Mouse (Mus musculus) liver, adult 2 months (tissue): ENCODE data around the gene Foxo6. TPM values are rescaled to one million over a fixed set of nuclear protein-coding genes. Genes with fewer than 3 reads are reported as not detected.

Experiments used
- DNase-seq: peaks from one replicate; pipeline ENCODE4 v3.0.0-alpha.2; 2011; ENCODE audit warnings: low read depth, low spot score; ENCODE audit errors: extremely low read depth
- H3K27ac ChIP-seq: fragments of 200-500 bp; replicated peaks from 2 replicates; pipeline ENCODE4 v1.5.1; 2012; ENCODE audit warnings: low read depth, mild to moderate bottlenecking, control low read depth, inconsistent platforms, low read length; ENCODE audit not compliant: insufficient read depth
- H3K27me3 ChIP-seq: fragments of 200-500 bp; 2 replicates; pipeline ENCODE4 v1.6.1; 2012; ENCODE audit warnings: mild to moderate bottlenecking, moderate library complexity, low read length, inconsistent platforms; ENCODE audit not compliant: control insufficient read depth, insufficient read depth
- H3K36me3 ChIP-seq: fragments of 200-500 bp; 2 replicates; pipeline ENCODE4 v1.6.1; 2012; ENCODE audit warnings: low read length, inconsistent platforms; ENCODE audit not compliant: control insufficient read depth, insufficient read depth
- H3K4me1 ChIP-seq: fragments of 200-500 bp; 2 replicates; pipeline ENCODE4 v1.6.1; 2011; ENCODE audit warnings: low read length; ENCODE audit not compliant: control insufficient read depth, insufficient read depth
- H3K4me3 ChIP-seq: fragments of 200-500 bp; 2 replicates; pipeline ENCODE4 v1.5.1; 2011; ENCODE audit warnings: low read depth, mild to moderate bottlenecking, control low read depth, low read length, moderate library complexity; ENCODE audit not compliant: insufficient read depth
- H3K79me2 ChIP-seq: fragments of 200-500 bp; 2 replicates; pipeline ENCODE4 v1.6.1; 2012; ENCODE audit warnings: inconsistent platforms, mild to moderate bottlenecking, low read length, moderate library complexity; ENCODE audit not compliant: control insufficient read depth, insufficient read depth
- H3K9ac ChIP-seq: fragments of 200-500 bp; 2 replicates; pipeline ENCODE4 v1.6.1; 2012; ENCODE audit warnings: low read depth, mild to moderate bottlenecking, control low read depth, inconsistent platforms, low read length
- CTCF ChIP-seq: fragments of 200-500 bp; IDR thresholded peaks from 2 replicates; pipeline ENCODE4 v1.5.1; 2011; ENCODE audit warnings: low read depth, low read length, control low read depth
- POLR2A ChIP-seq: fragments of 200-500 bp; IDR thresholded peaks from 2 replicates; pipeline ENCODE4 v1.6.1; 2011; ENCODE audit warnings: low read length, control low read depth; ENCODE audit not compliant: insufficient read depth; ENCODE audit errors: extremely low read depth
- WGBS: fragments of 180-500 bp; shearing (Covaris S2); methylation state at CpG from one replicate; pipeline ENCODE4 v1.1.7; 2018; 5-methylcytosine and 5-hydroxymethylcytosine counted together
- polyA plus RNA-seq: library from polyadenylated mRNA; depleted of rRNA; stranded (reverse); fragments of >200 nt; gene quantifications from 2 replicates; pipeline ENCODE4 v1.2.3, GENCODE M21; 2012
- total RNA-seq: library from RNA; depleted of rRNA; stranded (reverse); fragments of >200 nt; gene quantifications from 2 replicates; pipeline ENCODE4 v1.2.3, GENCODE M21; 2014

Gene Foxo6
- total and polyA plus RNA-seq, 2 experiments, result 0.07 TPM; not detected in 1

- Histone ChIP-seq H3K27me3 (no peaks in the 10 kb centered on the region), H3K36me3 (no peaks in the 10 kb centered on the region), H3K4me1 (no peaks in the 10 kb centered on the region), H3K27ac (no peak overlapping the region), H3K4me3 (no peak overlapping the region), H3K9ac (no peak overlapping the region), H3K79me2 (no peaks in the 10 kb centered on the region)
- TF ChIP-seq POLR2A, result no peak
- no peak for TF ChIP-seq CTCF
- 82% methylated on average over 4 of the region's 4 CpGs for WGBS
- DNase-seq, result no peak
Measured at GRCm38 (mm10) chr4:120316716-120317115, 29.6 kb upstream of the Foxo6 start.

GRCm38 (mm10) chr4:120314571-120314970 lies 27.4 kb upstream of the Foxo6 start:
- Histone ChIP-seq H3K36me3 (no peaks in the 10 kb centered on the region), H3K9ac (no peak overlapping the region), H3K27me3 (no peaks in the 10 kb centered on the region), H3K27ac (no peak overlapping the region), H3K4me1 (no peaks in the 10 kb centered on the region), H3K79me2 (no peaks in the 10 kb centered on the region), H3K4me3 (no peak overlapping the region)
- TF ChIP-seq POLR2A, result no peak
- TF ChIP-seq CTCF, result no peak
- 34% methylated on average over 3 of the region's 3 CpGs for WGBS
- no peak for DNase-seq

DNA sequence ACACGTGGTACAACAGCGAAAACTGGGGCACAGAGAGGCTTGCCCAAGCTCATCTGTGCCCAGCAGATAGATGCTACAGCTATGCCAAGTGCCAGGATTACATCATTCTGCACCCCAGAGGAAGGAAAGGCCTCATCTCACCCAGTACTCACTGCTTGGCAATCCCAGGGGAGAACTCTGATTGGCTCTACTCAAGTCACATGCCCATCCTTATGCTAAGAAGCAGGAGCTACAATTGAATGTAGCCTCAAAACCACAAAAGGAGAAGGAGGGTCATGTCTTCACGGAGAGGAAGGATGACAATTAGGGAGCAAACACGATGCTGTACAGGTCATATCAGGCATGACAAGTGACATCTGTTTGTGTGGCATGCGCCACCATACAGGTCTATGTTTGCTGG lies 26.2 kb upstream of the Foxo6 start:
- no peaks in the 10 kb centered on the region for H3K36me3 ChIP-seq
- no peak overlapping the region for H3K27ac ChIP-seq
- no peaks in the 10 kb centered on the region for H3K4me1 ChIP-seq
- H3K4me3 ChIP-seq, result no peak overlapping the region
- 75% methylated on average over 5 of the region's 5 CpGs for WGBS
- no peaks in the 10 kb centered on the region for H3K79me2 ChIP-seq
- DNase-seq, result no peak
- TF ChIP-seq POLR2A (no peak), CTCF (no peak)
- H3K9ac ChIP-seq, result no peak overlapping the region
- no peaks in the 10 kb centered on the region for H3K27me3 ChIP-seq

DNA sequence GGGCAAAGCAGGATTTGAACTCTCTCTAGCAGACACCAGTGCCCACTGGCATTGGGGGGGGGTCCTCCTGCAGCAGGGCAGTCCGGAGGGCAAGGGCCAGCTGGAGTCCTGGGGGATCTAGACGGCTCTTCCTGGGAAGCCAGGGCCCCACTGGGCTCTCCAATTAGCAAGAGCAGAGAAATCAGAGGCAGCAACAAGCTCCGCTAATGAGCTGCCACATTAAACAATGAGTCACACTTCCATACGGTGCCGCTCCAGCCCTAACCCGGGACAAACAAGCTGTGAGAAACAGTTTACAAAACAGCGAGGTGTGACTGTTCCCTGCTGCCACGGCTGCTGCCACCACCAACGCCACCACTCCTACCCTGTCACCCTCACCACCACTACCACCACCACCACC lies 17.4 kb upstream of the Foxo6 start:
- DNase-seq, result no peak
- no peak overlapping the region for H3K27ac ChIP-seq
- H3K4me1 ChIP-seq, result no peaks in the 10 kb centered on the region
- H3K4me3 ChIP-seq, result no peak overlapping the region
- H3K36me3 ChIP-seq, result no peaks in the 10 kb centered on the region
- WGBS, result 33% methylated on average over 9 of the region's 9 CpGs
- TF ChIP-seq CTCF, result no peak
- no peak for TF ChIP-seq POLR2A
- H3K79me2 ChIP-seq, result no peaks in the 10 kb centered on the region
- no peaks in the 10 kb centered on the region for H3K27me3 ChIP-seq
- H3K9ac ChIP-seq, result no peak overlapping the region

DNA sequence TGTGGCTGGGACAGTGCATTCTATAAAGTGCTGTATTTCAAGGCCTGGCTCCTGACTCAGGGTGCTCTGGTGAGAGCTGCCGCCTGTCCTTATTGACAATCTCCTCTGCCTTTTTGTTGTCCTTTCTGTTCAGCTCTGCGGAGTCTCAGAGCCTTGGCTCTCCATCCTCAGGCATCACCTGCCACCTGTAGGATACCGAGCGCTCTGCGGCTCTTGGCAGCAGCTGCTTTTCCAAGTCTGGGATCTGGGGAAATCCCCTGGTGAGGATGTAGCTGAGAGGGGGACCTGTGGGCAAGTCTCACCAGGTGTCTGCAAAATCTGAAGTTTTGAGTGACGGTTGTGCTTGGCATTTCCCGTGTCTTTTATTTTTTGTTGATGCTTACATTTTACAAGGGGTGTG lies 12.1 kb upstream of the Foxo6 start:
- 48% methylated on average over 7 of the region's 7 CpGs for WGBS
- Histone ChIP-seq H3K36me3 (no peaks in the 10 kb centered on the region), H3K27ac (no peak overlapping the region), H3K79me2 (no peaks in the 10 kb centered on the region), H3K4me3 (no peak overlapping the region), H3K9ac (no peak overlapping the region), H3K27me3 (no peaks in the 10 kb centered on the region), H3K4me1 (no peaks in the 10 kb centered on the region)
- DNase-seq, result no peak
- peak; percentile 19; the same call in 1 of the 2 replicates for TF ChIP-seq CTCF
- no peak for TF ChIP-seq POLR2A

DNA sequence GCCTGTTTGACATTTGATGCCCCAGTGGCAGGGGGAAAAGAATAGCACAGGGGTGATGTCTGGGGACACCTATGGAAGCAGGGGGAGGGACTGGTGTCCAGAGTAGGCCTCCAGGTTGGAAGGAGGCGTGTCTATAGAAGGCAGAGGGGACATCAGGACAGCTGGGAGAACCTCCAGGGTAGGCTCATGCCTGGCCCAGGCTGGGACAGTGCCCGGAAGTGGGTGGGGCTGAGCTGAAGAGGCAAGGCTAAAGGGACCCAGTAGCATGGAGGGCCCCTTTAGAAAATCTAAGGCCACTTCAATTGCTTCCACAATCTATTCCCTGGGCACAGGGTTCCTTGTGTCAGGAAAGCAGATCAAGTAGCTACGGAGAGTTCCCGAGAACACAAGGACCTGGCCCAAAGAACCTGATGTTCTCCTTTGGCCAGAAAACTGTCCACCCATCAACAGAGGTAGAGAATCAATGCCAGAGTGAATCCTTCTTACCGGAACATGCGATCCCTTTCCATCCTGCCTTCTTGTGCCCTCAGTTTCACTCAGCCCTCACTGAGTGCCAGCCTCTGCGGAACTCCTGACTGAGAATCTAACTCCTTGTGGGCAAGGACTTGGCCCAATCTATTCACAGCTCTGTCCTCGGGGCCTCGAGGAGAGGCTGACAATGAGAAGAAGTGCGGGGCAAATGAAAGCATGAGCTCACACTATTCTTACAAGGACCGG lies 4.1 kb upstream of the Foxo6 start:
- 82% methylated on average over 11 of the region's 11 CpGs for whole genome bisulfite sequencing
- H3K9ac ChIP-seq, result no peak overlapping the region
- no peaks in the 10 kb centered on the region for H3K27me3 ChIP-seq
- H3K79me2 ChIP-seq, result no peaks in the 10 kb centered on the region
- no peak overlapping the region for H3K4me3 ChIP-seq
- DNase-seq, result no peak
- TF ChIP-seq CTCF, result no peak
- TF ChIP-seq POLR2A, result no peak
- no peak overlapping the region for H3K27ac ChIP-seq
- no peaks in the 10 kb centered on the region for H3K36me3 ChIP-seq
- H3K4me1 ChIP-seq, result no peaks in the 10 kb centered on the region
